Mouse (Mus musculus): ENCODE measurements around the gene Ndufs3. TPM values are rescaled to one million over a fixed set of nuclear protein-coding genes. Genes with fewer than 3 reads are reported as not detected.
A peak's percentile ranks its signal among the peaks of the same experiment; 100 is the strongest.

The Ndufs3 gene
- polyA plus RNA-seq, 2 experiments = 155 to 219 TPM

DNA sequence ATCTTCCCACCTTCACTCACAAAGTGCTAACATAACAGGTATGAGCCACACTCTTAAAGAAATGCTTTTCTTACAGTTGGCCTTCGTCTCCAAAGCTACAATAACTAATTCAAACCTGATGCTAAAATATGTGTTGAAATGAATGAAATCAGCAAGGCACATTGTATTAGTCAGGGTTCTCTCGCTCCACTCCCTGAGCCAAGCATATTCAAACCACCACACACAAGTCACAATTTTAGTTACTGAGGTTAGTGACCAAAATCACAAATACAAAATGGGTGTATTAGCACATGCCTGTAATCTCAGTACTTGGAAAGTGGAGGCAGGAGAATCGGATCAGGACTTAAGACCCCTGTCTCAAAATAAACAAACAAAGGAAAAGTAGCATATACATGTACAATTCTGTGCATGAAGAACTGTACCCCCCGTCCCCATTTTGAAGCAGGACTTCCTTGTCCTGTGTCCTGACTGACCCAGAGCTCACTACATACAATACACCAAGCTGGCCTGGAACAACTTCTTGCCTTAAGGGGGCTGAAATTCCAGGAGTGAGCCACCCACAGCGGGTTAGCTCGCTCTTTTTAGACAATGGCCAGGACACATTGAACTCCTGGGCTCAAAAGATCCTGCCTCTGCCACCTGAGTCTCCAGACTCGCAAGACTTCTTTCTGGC lies 12.1 kb upstream of the Ndufs3 start:
- peak; percentile 12 for DNase-seq (ENCODE audit: low spot score)
- H3K4me3 ChIP-seq (replicated peaks; ENCODE audit: low read length) = peak overlapping the region; percentile 68

DNA sequence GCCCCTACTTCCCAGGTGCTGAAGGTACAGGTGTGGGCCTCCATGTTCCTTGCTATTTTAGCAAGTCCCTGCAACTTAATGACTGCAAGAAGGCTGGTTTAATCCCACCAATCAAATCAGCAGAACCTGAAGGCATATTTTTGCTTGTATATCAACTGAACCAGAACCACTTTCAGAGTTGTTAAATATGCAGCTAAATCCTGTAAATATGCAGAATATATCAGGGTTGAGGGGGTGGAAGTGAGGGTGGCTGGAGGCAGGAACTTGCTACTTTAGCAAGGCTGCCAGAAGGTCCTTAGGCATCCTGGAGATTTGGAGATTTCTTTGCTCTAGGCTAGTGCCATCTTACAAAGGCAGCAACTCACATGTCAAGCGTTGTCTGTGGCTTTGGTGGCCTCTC lies 10.9 kb upstream of the Ndufs3 start:
- no peak for TF ChIP-seq POLR2A (IDR thresholded peaks at IDR 0.05; ENCODE audit: borderline replicate concordance, extremely low read depth, insufficient read depth, insufficient read length)
- Histone ChIP-seq H3K27ac (replicated peaks; ENCODE audit: low read depth, low read length) (no peak overlapping the region), H3K9ac (ENCODE audit: low read depth, low read length, severe bottlenecking) (no peak overlapping the region), H3K4me1 (ENCODE audit: control insufficient read depth, insufficient read depth, low read length) (peaks cover 15% of the 10 kb centered on the region), H3K9me3 (ENCODE audit: control insufficient read depth, low read length) (no peaks in the 10 kb centered on the region), H3K36me3 (ENCODE audit: control insufficient read depth, insufficient read depth, low read length) (peaks cover 40% of the 10 kb centered on the region), H3K4me2 (replicated peaks; ENCODE audit: low read depth, low read length, severe bottlenecking) (no peak overlapping the region), H3K27me3 (ENCODE audit: control insufficient read depth, insufficient read depth, low read length) (no peaks in the 10 kb centered on the region), H3K4me3 (replicated peaks; ENCODE audit: low read length) (no peak overlapping the region)
- ATAC-seq (ENCODE audit: low FRiP score, low read depth) (no peak), DNase-seq (ENCODE audit: low spot score) (no peak)
- WGBS = 90% methylated on average over 1 of the region's 1 CpGs

More for the DNA sequence above, 12.1 kb upstream of the Ndufs3 start:
- H3K9ac ChIP-seq (ENCODE audit: low read depth, low read length, severe bottlenecking) = peak overlapping the region; percentile 99
- no peaks in the 10 kb centered on the region for H3K27me3 ChIP-seq (ENCODE audit: control insufficient read depth, insufficient read depth, low read length)
- peak; percentile 12 for ATAC-seq (ENCODE audit: low FRiP score, low read depth)
- peaks cover 15% of the 10 kb centered on the region for H3K4me1 ChIP-seq (ENCODE audit: control insufficient read depth, insufficient read depth, low read length)
- H3K9me3 ChIP-seq (ENCODE audit: control insufficient read depth, low read length) = no peaks in the 10 kb centered on the region
- peak overlapping the region; percentile 97 for H3K27ac ChIP-seq (replicated peaks; ENCODE audit: low read depth, low read length)
- H3K36me3 ChIP-seq (ENCODE audit: control insufficient read depth, insufficient read depth, low read length) = peaks cover 28% of the 10 kb centered on the region
- WGBS = 16% methylated on average over 7 of the region's 7 CpGs
- H3K4me2 ChIP-seq (replicated peaks; ENCODE audit: low read depth, low read length, severe bottlenecking) = peak overlapping the region; percentile 88
- TF ChIP-seq POLR2A (IDR thresholded peaks at IDR 0.05; ENCODE audit: borderline replicate concordance, extremely low read depth, insufficient read depth, insufficient read length) = no peak

GRCm38 (mm10) chr2:90913671-90914070 lies 9.0 kb upstream of the Ndufs3 start:
- Histone ChIP-seq H3K36me3 (ENCODE audit: control insufficient read depth, insufficient read depth, low read length) (peaks cover 58% of the 10 kb centered on the region), H3K4me2 (replicated peaks; ENCODE audit: low read depth, low read length, severe bottlenecking) (no peak overlapping the region), H3K9me3 (ENCODE audit: control insufficient read depth, low read length) (no peaks in the 10 kb centered on the region), H3K9ac (ENCODE audit: low read depth, low read length, severe bottlenecking) (no peak overlapping the region), H3K27ac (replicated peaks; ENCODE audit: low read depth, low read length) (no peak overlapping the region; the same call in 1 of the 2 replicates), H3K4me3 (replicated peaks; ENCODE audit: low read length) (no peak overlapping the region), H3K27me3 (ENCODE audit: control insufficient read depth, insufficient read depth, low read length) (no peaks in the 10 kb centered on the region), H3K4me1 (ENCODE audit: control insufficient read depth, insufficient read depth, low read length) (peaks cover 15% of the 10 kb centered on the region)
- ATAC-seq (ENCODE audit: low FRiP score, low read depth) (no peak), DNase-seq (ENCODE audit: low spot score) (peak; percentile 68)
- TF ChIP-seq POLR2A (IDR thresholded peaks at IDR 0.05; ENCODE audit: borderline replicate concordance, extremely low read depth, insufficient read depth, insufficient read length) = no peak
- 76% methylated on average over 2 of the region's 2 CpGs for WGBS

GRCm38 (mm10) chr2:90911668-90912067 lies 7.0 kb upstream of the Ndufs3 start:
- Histone ChIP-seq H3K27ac (replicated peaks; ENCODE audit: low read depth, low read length) (no peak overlapping the region), H3K36me3 (ENCODE audit: control insufficient read depth, insufficient read depth, low read length) (peaks cover 73% of the 10 kb centered on the region)

GRCm38 (mm10) chr2:90910861-90911260 lies 6.2 kb upstream of the Ndufs3 start:
- Histone ChIP-seq H3K4me3 (replicated peaks; ENCODE audit: low read length) (no peak overlapping the region), H3K27ac (replicated peaks; ENCODE audit: low read depth, low read length) (no peak overlapping the region), H3K36me3 (ENCODE audit: control insufficient read depth, insufficient read depth, low read length) (peaks cover 76% of the 10 kb centered on the region), H3K4me1 (ENCODE audit: control insufficient read depth, insufficient read depth, low read length) (peaks cover 5% of the 10 kb centered on the region; the same call in 1 of the 2 replicates), H3K9me3 (ENCODE audit: control insufficient read depth, low read length) (no peaks in the 10 kb centered on the region), H3K4me2 (replicated peaks; ENCODE audit: low read depth, low read length, severe bottlenecking) (no peak overlapping the region), H3K27me3 (ENCODE audit: control insufficient read depth, insufficient read depth, low read length) (no peaks in the 10 kb centered on the region), H3K9ac (ENCODE audit: low read depth, low read length, severe bottlenecking) (no peak overlapping the region)
- no peak for TF ChIP-seq POLR2A (IDR thresholded peaks at IDR 0.05; ENCODE audit: borderline replicate concordance, extremely low read depth, insufficient read depth, insufficient read length)
- ATAC-seq (ENCODE audit: low FRiP score, low read depth) (no peak), DNase-seq (ENCODE audit: low spot score) (no peak)
- WGBS = 74% methylated on average over 1 of the region's 1 CpGs

More at GRCm38 (mm10) chr2:90911668-90912067, 7.0 kb upstream of the Ndufs3 start:
- DNase-seq (ENCODE audit: low spot score) (no peak), ATAC-seq (ENCODE audit: low FRiP score, low read depth) (no peak)
- no peaks in the 10 kb centered on the region for H3K9me3 ChIP-seq (ENCODE audit: control insufficient read depth, low read length)
- no peak for TF ChIP-seq POLR2A (IDR thresholded peaks at IDR 0.05; ENCODE audit: borderline replicate concordance, extremely low read depth, insufficient read depth, insufficient read length)
- H3K27me3 ChIP-seq (ENCODE audit: control insufficient read depth, insufficient read depth, low read length) = no peaks in the 10 kb centered on the region
- H3K9ac ChIP-seq (ENCODE audit: low read depth, low read length, severe bottlenecking) = no peak overlapping the region
- no peak overlapping the region for H3K4me3 ChIP-seq (replicated peaks; ENCODE audit: low read length)
- H3K4me2 ChIP-seq (replicated peaks; ENCODE audit: low read depth, low read length, severe bottlenecking) = no peak overlapping the region
- 81% methylated on average over 1 of the region's 1 CpGs for WGBS
- H3K4me1 ChIP-seq (ENCODE audit: control insufficient read depth, insufficient read depth, low read length) = peaks cover 9% of the 10 kb centered on the region
